Mouse (Mus musculus) liver, embryonic 16.5 days (tissue): ENCODE data around the gene Abracl. TPM values are rescaled to one million over a fixed set of nuclear protein-coding genes. Genes with fewer than 3 reads are reported as not detected.
A peak's percentile ranks its signal among the peaks of the same experiment; 100 is the strongest.

Experiments
- ATAC-seq: fragments of 200-750 bp; cut with Nextera tagmentation; 2 replicates; pipeline ENCODE4 v1.8.0; 2017; ENCODE audit warnings: low read depth, mild to moderate bottlenecking, moderate number of reproducible peaks, moderate library complexity
- H3K27ac ChIP-seq: fragments of 300-500 bp; sonication (generic); 2 replicates; pipeline ENCODE4 v1.5.1; 2014; ENCODE audit warnings: mild to moderate bottlenecking, low read length
- H3K27me3 ChIP-seq: fragments of 300-500 bp; sonication (generic); 2 replicates; pipeline ENCODE4 v1.6.1; 2014; ENCODE audit warnings: low read depth, low read length, mixed read lengths; ENCODE audit not compliant: control insufficient read depth, insufficient read depth
- H3K36me3 ChIP-seq: fragments of 300-500 bp; sonication (generic); 2 replicates; pipeline ENCODE4 v1.6.1; 2014; ENCODE audit warnings: mild to moderate bottlenecking; ENCODE audit not compliant: control insufficient read depth, insufficient read depth
- H3K4me1 ChIP-seq: fragments of 300-500 bp; sonication (generic); 2 replicates; pipeline ENCODE4 v1.6.1; 2014; ENCODE audit warnings: low read depth, low read length, mixed read lengths; ENCODE audit not compliant: control insufficient read depth
- H3K4me2 ChIP-seq: fragments of 300-500 bp; sonication (generic); 2 replicates; pipeline ENCODE4 v1.6.1; 2014; ENCODE audit warnings: low read depth, low read length, mixed read lengths
- H3K4me3 ChIP-seq: fragments of 300-500 bp; sonication (generic); 2 replicates; pipeline ENCODE4 v1.5.1; 2014; ENCODE audit warnings: low read depth, mild to moderate bottlenecking, low read length
- H3K9ac ChIP-seq: fragments of 300-500 bp; sonication (generic); 2 replicates; pipeline ENCODE4 v1.6.1; 2014; ENCODE audit warnings: low read depth, low read length
- H3K9me3 ChIP-seq: fragments of 300-500 bp; sonication (generic); replicated peaks from 2 replicates; pipeline ENCODE4 v1.6.1; 2016; ENCODE audit warnings: low read length; ENCODE audit not compliant: control insufficient read depth
- WGBS: fragments of 180-500 bp; shearing (Covaris S2); extraction: QIAGEN DNeasy Blood & Tissue Kit; methylation state at CpG from one replicate; pipeline ENCODE4 v1.1.7; 2014; ENCODE audit not compliant: insufficient replicate concordance; 5-methylcytosine and 5-hydroxymethylcytosine counted together
- polyA plus RNA-seq: library from polyadenylated mRNA; unstranded; fragments of >200 nt; fragmentation: Nextera tagmentation; extraction: Ambion mirVana; gene quantifications from 2 replicates; pipeline ENCODE4 v1.2.1, GENCODE M21; 2015

Abracl gene
- polyA plus RNA-seq, 1 experiment from 2014 or later = 35.1 TPM

DNA sequence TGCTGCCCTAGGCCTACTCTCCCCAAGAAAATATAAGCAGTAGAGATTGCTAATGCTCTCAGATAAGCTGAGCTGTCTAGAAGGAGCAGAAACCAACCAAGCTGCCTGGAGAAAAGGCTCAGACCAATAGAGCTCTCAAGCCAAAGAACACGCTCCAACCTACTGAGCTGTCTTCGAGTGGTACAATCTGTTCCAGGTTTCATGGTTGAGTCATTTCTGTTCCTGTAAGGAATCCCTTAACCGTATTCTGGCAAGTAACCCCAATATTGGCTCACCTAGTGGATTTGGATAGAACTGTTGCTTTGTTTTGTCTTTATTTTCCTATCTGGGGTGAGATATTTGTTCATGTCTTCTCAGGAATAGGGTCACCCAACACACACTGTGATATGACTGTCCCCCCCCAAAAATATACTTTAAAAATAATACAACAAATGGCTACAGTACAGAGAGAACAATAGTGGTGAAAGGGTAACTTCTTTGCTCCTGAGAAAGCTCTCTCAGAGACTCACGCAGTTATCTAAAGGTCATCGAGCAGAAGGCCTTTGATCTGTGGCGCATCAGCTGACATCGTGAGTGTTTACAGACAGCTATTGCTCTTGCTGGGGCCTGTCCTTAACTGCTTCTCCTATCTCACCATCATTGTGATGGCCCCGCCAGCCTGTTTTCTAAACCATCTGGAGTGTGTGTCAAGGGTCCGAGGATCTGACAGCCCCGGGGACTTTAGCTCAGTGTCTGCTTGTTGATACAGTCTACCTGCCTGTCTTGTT is 24.5 kb upstream of the Abracl start:
- WGBS = 55% methylated on average over 10 of the region's 10 CpGs
- Histone ChIP-seq H3K36me3 (no peaks in the 10 kb centered on the region), H3K4me3 (no peak overlapping the region), H3K27ac (no peak overlapping the region), H3K27me3 (no peaks in the 10 kb centered on the region), H3K4me2 (no peak overlapping the region), H3K9me3 (no peaks in the 10 kb centered on the region), H3K9ac (no peak overlapping the region), H3K4me1 (no peaks in the 10 kb centered on the region)
- peak; percentile 67; the same call in 1 of the 2 replicates for ATAC-seq

GRCm38 (mm10) chr10:18046380-18046779 is 23.3 kb upstream of the Abracl start:
- H3K27ac ChIP-seq = no peak overlapping the region
- H3K4me2 ChIP-seq = no peak overlapping the region
- no peaks in the 10 kb centered on the region for H3K36me3 ChIP-seq
- no peaks in the 10 kb centered on the region for H3K4me1 ChIP-seq
- no peaks in the 10 kb centered on the region for H3K27me3 ChIP-seq
- no peak for ATAC-seq
- H3K9me3 ChIP-seq = no peaks in the 10 kb centered on the region
- H3K4me3 ChIP-seq = no peak overlapping the region
- H3K9ac ChIP-seq = no peak overlapping the region

DNA sequence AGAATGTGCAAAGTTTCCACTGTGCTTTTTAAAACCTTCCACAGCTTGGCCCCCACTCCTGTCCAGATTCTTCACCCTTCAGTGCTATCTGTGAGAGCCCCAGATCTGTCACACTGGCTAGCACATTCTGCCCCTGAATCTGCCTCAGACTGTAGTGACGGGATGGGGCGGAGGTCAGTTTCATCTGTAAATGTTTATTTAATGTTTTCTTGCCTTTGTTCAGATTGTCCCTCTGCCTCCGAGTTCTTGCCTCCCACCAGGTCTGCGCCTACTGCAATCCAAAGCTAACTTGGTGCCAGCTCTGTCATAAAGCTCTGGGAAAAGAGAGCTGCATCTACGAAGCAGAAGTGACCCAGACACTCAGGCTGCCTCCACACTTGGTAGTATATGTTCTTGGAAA is 13.8 kb upstream of the Abracl start:
- Histone ChIP-seq H3K4me2 (no peak overlapping the region), H3K9me3 (no peaks in the 10 kb centered on the region), H3K27me3 (no peaks in the 10 kb centered on the region), H3K4me3 (no peak overlapping the region), H3K9ac (no peak overlapping the region), H3K36me3 (no peaks in the 10 kb centered on the region), H3K4me1 (no peaks in the 10 kb centered on the region), H3K27ac (no peak overlapping the region)
- WGBS = 57% methylated on average over 5 of the region's 5 CpGs
- ATAC-seq = no peak

GRCm38 (mm10) chr10:18034408-18034807 is 11.3 kb upstream of the Abracl start:
- Histone ChIP-seq H3K9me3 (no peaks in the 10 kb centered on the region), H3K27ac (no peak overlapping the region), H3K4me3 (no peak overlapping the region), H3K27me3 (no peaks in the 10 kb centered on the region), H3K9ac (no peak overlapping the region), H3K4me1 (no peaks in the 10 kb centered on the region), H3K4me2 (no peak overlapping the region), H3K36me3 (no peaks in the 10 kb centered on the region)
- ATAC-seq = no peak
- 72% methylated on average over 4 of the region's 4 CpGs for WGBS

GRCm38 (mm10) chr10:18022312-18022711 is 776 bp downstream of the Abracl start:
- H3K27ac ChIP-seq = peak overlapping the region; percentile 52
- peak overlapping the region; percentile 63 for H3K4me3 ChIP-seq
- no peaks in the 10 kb centered on the region for H3K27me3 ChIP-seq
- under 1% methylated on average over 21 of the region's 21 CpGs for WGBS
- H3K9ac ChIP-seq = peak overlapping the region; percentile 59
- peak overlapping the region; percentile 69 for H3K4me2 ChIP-seq
- no peaks in the 10 kb centered on the region for H3K9me3 ChIP-seq
- no peaks in the 10 kb centered on the region; the same call in 1 of the 2 replicates for H3K36me3 ChIP-seq
- ATAC-seq = peak; percentile 71
- peaks cover 4% of the 10 kb centered on the region for H3K4me1 ChIP-seq

DNA sequence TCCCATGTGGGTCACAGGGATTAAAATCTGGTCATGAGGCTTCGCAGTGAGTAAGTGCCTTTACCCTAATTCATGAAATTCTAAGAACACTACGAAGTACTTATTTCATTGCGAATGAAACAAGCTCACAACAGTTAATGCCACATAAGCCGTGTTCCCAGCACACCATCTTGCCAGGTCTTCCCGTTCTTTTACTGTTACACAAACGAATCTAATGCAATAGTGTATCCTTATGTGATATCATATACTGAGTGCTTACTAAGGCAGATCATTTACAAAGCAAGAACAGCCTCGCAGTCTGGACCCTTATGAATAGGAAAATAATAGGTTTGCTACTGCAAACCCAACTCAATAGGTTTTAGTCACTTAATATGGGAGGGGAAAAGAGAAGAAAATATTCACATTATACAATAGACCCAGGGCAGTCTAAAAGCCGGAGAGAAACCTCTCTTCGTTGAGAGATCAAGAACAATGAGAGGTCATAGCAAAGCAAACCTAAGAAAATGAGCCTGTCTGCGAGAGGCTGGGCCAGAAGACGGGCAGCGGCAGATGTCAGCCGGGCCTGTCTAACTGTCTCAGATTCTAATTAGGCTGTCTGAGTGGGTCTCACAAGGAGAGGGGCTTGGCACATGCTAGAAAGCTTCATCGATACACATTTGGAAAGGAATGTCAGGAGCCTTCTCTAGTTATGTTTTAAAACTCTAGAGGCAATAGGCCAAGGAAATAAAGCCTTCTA is 1.3 kb downstream of the Abracl start:
- Histone ChIP-seq H3K36me3 (no peaks in the 10 kb centered on the region; the same call in 1 of the 2 replicates), H3K27ac (no peak overlapping the region), H3K9me3 (no peaks in the 10 kb centered on the region), H3K9ac (peak overlapping the region; percentile 59), H3K27me3 (no peaks in the 10 kb centered on the region), H3K4me3 (peak overlapping the region; percentile 63), H3K4me1 (peaks cover 4% of the 10 kb centered on the region), H3K4me2 (peak overlapping the region; percentile 69)
- WGBS = 39% methylated on average over 14 of the region's 14 CpGs
- ATAC-seq = no peak

DNA sequence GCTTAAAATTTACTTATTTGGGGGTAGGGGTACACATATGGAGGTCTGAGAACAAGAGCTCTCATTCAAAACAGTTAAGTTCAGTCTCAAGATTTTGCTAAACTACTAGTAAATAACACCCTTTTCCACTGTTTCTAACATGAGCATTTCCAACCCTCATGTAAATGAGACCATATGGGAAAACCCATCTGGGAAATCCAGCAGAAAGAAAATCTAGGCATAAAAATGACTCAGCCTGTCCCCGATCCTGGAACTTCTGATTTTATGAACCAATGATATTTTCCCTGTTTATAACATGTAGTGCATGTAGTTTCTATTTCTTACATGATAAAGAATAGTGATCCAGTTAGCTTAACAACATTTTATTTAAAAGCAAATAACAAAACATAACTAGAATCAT is 2.2 kb downstream of the Abracl start:
- no peak overlapping the region for H3K4me3 ChIP-seq
- H3K9ac ChIP-seq = no peak overlapping the region
- H3K4me2 ChIP-seq = no peak overlapping the region
- no peak overlapping the region for H3K27ac ChIP-seq
- no peaks in the 10 kb centered on the region for H3K9me3 ChIP-seq
- H3K27me3 ChIP-seq = no peaks in the 10 kb centered on the region
- H3K36me3 ChIP-seq = no peaks in the 10 kb centered on the region; the same call in 1 of the 2 replicates
- 81% methylated on average over 1 of the region's 1 CpGs for WGBS
- H3K4me1 ChIP-seq = peaks cover 4% of the 10 kb centered on the region
- no peak for ATAC-seq

DNA sequence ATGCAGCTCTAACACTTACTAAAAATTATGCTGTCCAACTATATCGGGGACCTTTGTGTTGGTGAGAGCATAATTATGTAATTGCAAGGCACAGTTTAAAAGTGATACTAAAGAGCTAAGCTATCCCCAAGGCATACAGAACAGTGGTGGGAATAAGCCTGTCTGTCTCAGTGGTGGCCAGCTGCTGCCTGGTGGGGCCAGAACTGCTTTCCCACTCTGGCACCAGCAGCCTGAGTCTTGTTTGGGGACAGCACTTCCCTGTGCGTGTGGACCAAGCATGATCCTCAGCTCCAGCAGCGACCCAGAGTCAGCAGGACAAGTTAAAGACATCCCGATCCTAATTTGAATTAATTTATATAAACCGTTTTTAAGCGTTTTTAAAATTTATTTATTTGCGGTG is 2.6 kb downstream of the Abracl start:
- Histone ChIP-seq H3K9ac (no peak overlapping the region), H3K4me3 (no peak overlapping the region), H3K4me2 (no peak overlapping the region), H3K4me1 (peaks cover 4% of the 10 kb centered on the region), H3K27ac (no peak overlapping the region), H3K27me3 (no peaks in the 10 kb centered on the region), H3K36me3 (no peaks in the 10 kb centered on the region; the same call in 1 of the 2 replicates), H3K9me3 (no peaks in the 10 kb centered on the region)
- no peak for ATAC-seq
- 80% methylated on average over 7 of the region's 7 CpGs for WGBS

- Histone ChIP-seq H3K27ac (no peak overlapping the region), H3K9ac (no peak overlapping the region), H3K9me3 (no peaks in the 10 kb centered on the region), H3K4me3 (no peak overlapping the region), H3K36me3 (no peaks in the 10 kb centered on the region), H3K4me1 (no peaks in the 10 kb centered on the region), H3K27me3 (no peaks in the 10 kb centered on the region), H3K4me2 (no peak overlapping the region)
- WGBS = 75% methylated on average over 5 of the region's 5 CpGs
- no peak for ATAC-seq
Measured at GRCm38 (mm10) chr10:18011761-18012160, 11.3 kb downstream of the Abracl start.
